Mouse (Mus musculus): ENCODE measurements at regions not wholly inside any gene's neighbourhood (a gene's known extent, or its start where the extent isn't known, plus 50 kb on each side); places are given as distances from the start of the nearest gene placed in this dataset.

- DNase-seq (ENCODE audit: low spot score): no peak
Observed at GRCm38 (mm10) chr9:31794911-31795310, 118.4 kb downstream of the Barx2 start.

GRCm38 (mm10) chr9:31775956-31776355, 137.3 kb downstream of the Barx2 start:
- no peak for DNase-seq (ENCODE audit: low spot score)

- no peak for DNase-seq (ENCODE audit: low spot score)
Observed at GRCm38 (mm10) chr9:31765401-31765800, 147.9 kb downstream of the Barx2 start.

DNA sequence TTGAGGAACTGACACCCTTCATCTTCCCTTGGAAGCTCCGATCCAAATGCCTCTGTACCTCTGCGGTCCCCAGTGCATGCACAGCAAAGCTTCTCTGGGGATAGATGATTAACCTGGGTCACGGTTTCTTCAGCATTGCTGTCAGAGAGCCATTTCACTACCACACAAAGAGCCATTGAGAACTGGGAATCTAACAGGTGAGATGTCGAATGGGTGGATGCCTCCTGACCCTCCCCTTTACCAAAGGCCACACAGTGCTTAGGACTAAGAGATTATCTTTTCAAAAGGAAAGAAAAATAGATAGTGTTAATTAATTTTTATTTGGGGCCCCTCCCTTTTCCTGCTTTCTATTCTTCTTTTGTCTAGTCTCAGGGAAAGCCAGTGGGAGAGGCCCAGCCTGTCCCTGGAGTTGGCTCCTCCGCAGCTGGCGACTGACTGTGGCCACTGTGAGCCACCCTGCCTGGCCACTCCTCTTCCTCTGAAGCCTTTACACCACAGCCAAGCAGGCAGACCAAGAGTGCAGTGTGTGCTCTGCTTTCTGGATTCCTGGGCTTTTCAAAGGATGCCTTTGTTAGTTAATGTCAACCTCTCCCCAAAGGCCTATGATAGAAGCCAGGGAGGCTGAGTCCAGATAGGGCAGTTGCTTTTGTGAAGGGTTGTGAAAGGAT, 155.2 kb downstream of the Barx2 start:
- no peak for DNase-seq (ENCODE audit: low spot score)

- DNase-seq (ENCODE audit: low spot score): no peak
Observed at GRCm38 (mm10) chr9:31730443-31730842, 182.8 kb downstream of the Barx2 start.

GRCm38 (mm10) chr9:31719309-31719708, 194.0 kb downstream of the Barx2 start:
- no peak for DNase-seq (ENCODE audit: low spot score)

DNA sequence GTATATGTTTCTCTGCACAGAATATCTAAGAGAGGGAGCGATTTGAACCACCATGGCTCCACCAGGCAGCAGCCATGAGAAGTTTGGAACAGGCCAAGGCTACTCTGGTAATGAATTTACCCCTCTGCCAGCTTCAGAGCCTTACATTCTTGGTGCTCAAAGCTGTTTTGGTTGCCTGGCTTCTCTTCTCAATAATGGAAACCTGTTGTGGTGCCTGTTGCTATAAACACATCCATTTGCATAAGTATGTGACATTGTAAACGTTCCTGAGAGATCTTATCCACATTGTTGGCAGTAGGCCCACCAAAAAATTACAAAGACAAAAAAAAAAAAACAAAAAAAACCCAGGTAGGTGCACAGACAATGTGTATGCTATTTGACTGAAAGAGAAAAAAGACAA, 203.2 kb downstream of the Barx2 start:
- DNase-seq (ENCODE audit: low spot score): no peak

GRCm38 (mm10) chr9:31706688-31707087, 206.6 kb downstream of the Barx2 start:
- no peak for DNase-seq (ENCODE audit: low spot score)

DNA sequence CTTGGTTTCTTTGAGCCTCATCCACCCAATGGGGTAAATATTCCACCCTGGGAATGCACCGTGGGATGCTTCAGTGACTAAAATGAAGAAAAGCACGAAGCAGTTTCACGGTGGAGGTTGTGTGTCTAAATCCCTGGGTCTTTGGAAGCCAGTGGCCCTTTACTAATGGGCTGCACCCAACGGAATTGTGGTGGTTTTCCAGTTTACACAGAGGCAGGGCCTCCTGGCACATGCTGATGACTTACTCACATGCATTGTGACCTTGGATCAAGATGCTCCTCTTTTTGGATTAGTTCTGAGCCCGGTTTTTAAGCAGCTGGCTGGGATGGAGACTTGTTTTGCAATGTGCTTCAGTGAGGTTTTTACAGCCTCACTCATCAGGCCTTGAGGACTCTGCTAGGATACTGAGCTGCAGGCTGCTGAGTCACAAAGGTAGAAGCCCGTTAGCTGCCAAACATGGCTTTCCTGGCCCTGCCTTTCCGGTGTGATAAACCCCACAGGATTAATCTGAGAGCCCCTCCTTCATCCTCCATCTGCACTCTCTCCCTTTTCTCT, 222.3 kb downstream of the Barx2 start:
- no peak for DNase-seq (ENCODE audit: low spot score)

- DNase-seq (ENCODE audit: low spot score): no peak
Observed at GRCm38 (mm10) chr9:31688398-31688705, 224.1 kb upstream of the Tmem45b start.

- DNase-seq (ENCODE audit: low spot score): no peak
Observed at GRCm38 (mm10) chr9:31687686-31688397, 223.6 kb upstream of the Tmem45b start.

GRCm38 (mm10) chr9:31686466-31686865, 222.2 kb upstream of the Tmem45b start:
- DNase-seq (ENCODE audit: low spot score): no peak

GRCm38 (mm10) chr9:31684812-31685188, 220.5 kb upstream of the Tmem45b start:
- DNase-seq (ENCODE audit: low spot score): no peak

GRCm38 (mm10) chr9:31684099-31684811, 220.0 kb upstream of the Tmem45b start:
- no peak for DNase-seq (ENCODE audit: low spot score)

GRCm38 (mm10) chr9:31683302-31684081, 219.2 kb upstream of the Tmem45b start:
- DNase-seq (ENCODE audit: low spot score): no peak

GRCm38 (mm10) chr9:31682893-31683292, 218.6 kb upstream of the Tmem45b start:
- DNase-seq (ENCODE audit: low spot score): no peak

- no peak for DNase-seq (ENCODE audit: low spot score)
Observed at GRCm38 (mm10) chr9:31677150-31677549, 212.9 kb upstream of the Tmem45b start.

- DNase-seq (ENCODE audit: low spot score): no peak
Observed at GRCm38 (mm10) chr9:31659026-31659425, 194.8 kb upstream of the Tmem45b start.

- DNase-seq (ENCODE audit: low spot score): no peak
Observed at GRCm38 (mm10) chr9:31657612-31658011, 193.3 kb upstream of the Tmem45b start.

GRCm38 (mm10) chr9:31656676-31657075, 192.4 kb upstream of the Tmem45b start:
- DNase-seq (ENCODE audit: low spot score): no peak

- no peak for DNase-seq (ENCODE audit: low spot score)
Observed at GRCm38 (mm10) chr9:31654747-31655146, 190.5 kb upstream of the Tmem45b start.

GRCm38 (mm10) chr9:31654213-31654612, 190.0 kb upstream of the Tmem45b start:
- no peak for DNase-seq (ENCODE audit: low spot score)

All from T-cell, adult 2 months (primary cell).